Mouse (Mus musculus) liver, adult 2 months (tissue): ENCODE measurements around the gene Slc16a8.

ENCODE experiments used
- CTCF ChIP-seq: fragments of 200-500 bp; IDR thresholded peaks from 2 replicates; pipeline ENCODE4 v1.5.1; 2011; ENCODE audit warnings: low read depth, low read length, control low read depth
- POLR2A ChIP-seq: fragments of 200-500 bp; IDR thresholded peaks from 2 replicates; pipeline ENCODE4 v1.6.1; 2011; ENCODE audit warnings: low read length, control low read depth; ENCODE audit not compliant: insufficient read depth; ENCODE audit errors: extremely low read depth

- TF ChIP-seq CTCF (no peak), POLR2A (no peak)
These were observed 46.4 kb downstream of the Slc16a8 start for GRCm38 (mm10) chr15:79208211-79208610.
